Mouse (Mus musculus) frontal cortex, postnatal 25 days (tissue): ENCODE results near the gene Cers3.
A peak's percentile ranks its signal among the peaks of the same experiment; 100 is the strongest.

Experiments used
- DNase-seq, 2 experiments: peaks; one replicate each; pipeline ENCODE4 v3.0.0; 2022; ENCODE audit warnings: low spot score in 2 of 2

The Cers3 gene

GRCm38 (mm10) chr7:66840008-66840719, 96.9 kb downstream of the Cers3 start:
- no peak for DNase-seq

GRCm38 (mm10) chr7:66841165-66841564, 97.9 kb downstream of the Cers3 start:
- no peak for DNase-seq

- DNase-seq, result peak; percentile 81 to 85
These were observed 98.7 kb downstream of the Cers3 start for GRCm38 (mm10) chr7:66842021-66842420.

- DNase-seq, result no peak
These were observed 100.5 kb downstream of the Cers3 start for GRCm38 (mm10) chr7:66843846-66844245.

GRCm38 (mm10) chr7:66846582-66846981, 103.3 kb downstream of the Cers3 start:
- DNase-seq, result no peak

- DNase-seq, result no peak
These were observed 104.0 kb downstream of the Cers3 start for GRCm38 (mm10) chr7:66847299-66847698.

- no peak for DNase-seq
These were observed 106.0 kb downstream of the Cers3 start for GRCm38 (mm10) chr7:66849316-66849715.

GRCm38 (mm10) chr7:66852164-66852563, 108.9 kb downstream of the Cers3 start:
- no peak for DNase-seq

GRCm38 (mm10) chr7:66857610-66858009, 114.3 kb downstream of the Cers3 start:
- DNase-seq, result no peak

GRCm38 (mm10) chr7:66858247-66859075, 115.2 kb downstream of the Cers3 start:
- no peak for DNase-seq

GRCm38 (mm10) chr7:66859220-66859619, 115.9 kb downstream of the Cers3 start:
- no peak for DNase-seq

- DNase-seq, result no peak
These were observed 123.8 kb downstream of the Cers3 start for GRCm38 (mm10) chr7:66866944-66867718.

- peak in 1 of 2 experiments; percentile 38 for DNase-seq
These were observed 124.6 kb downstream of the Cers3 start for GRCm38 (mm10) chr7:66867719-66868501.

GRCm38 (mm10) chr7:66871520-66871919, 128.2 kb downstream of the Cers3 start:
- no peak for DNase-seq

- no peak for DNase-seq
These were observed 128.7 kb downstream of the Cers3 start for GRCm38 (mm10) chr7:66871940-66872511.

- DNase-seq, result no peak
These were observed 129.9 kb downstream of the Cers3 start for GRCm38 (mm10) chr7:66873235-66873634.
